Mouse (Mus musculus) CH12.LX (cell line): ENCODE results near the gene Col24a1. TPM values are rescaled to one million over a fixed set of nuclear protein-coding genes. Genes with fewer than 3 reads are reported as not detected.

Experiments
- DNase-seq: peaks from one replicate; pipeline ENCODE4 v3.0.0-alpha.2; 2013; ENCODE audit errors: extremely low read depth
- H3K27ac ChIP-seq: 2 replicates; pipeline ENCODE4 v1.5.1; 2012; ENCODE audit warnings: low read depth, mild to moderate bottlenecking, control low read depth, moderate library complexity; ENCODE audit not compliant: insufficient read depth
- H3K27me3 ChIP-seq: replicated peaks from 2 replicates; pipeline ENCODE3; 2012; ENCODE audit warnings: inconsistent platforms
- H3K36me3 ChIP-seq, 2 experiments: replicated peaks in 1 of 2; 2 replicates each; pipeline versions ENCODE3 to v1.6.1; 2012; ENCODE audit warnings: inconsistent platforms in 1 of 2, low read length in 1 of 2, mild to moderate bottlenecking in 1 of 2, mixed read lengths in 1 of 2, moderate library complexity in 1 of 2; ENCODE audit not compliant: control insufficient read depth in 1 of 2, insufficient read depth in 1 of 2
- H3K4me1 ChIP-seq, 2 experiments: 2 replicates each; pipeline ENCODE4 v1.6.1; 2012; ENCODE audit warnings: inconsistent platforms in 1 of 2, moderate library complexity in 1 of 2; ENCODE audit not compliant: insufficient read depth in 2 of 2, control insufficient read depth in 1 of 2
- H3K4me2 ChIP-seq: 2 replicates; pipeline ENCODE4 v1.6.1; 2012; ENCODE audit warnings: low read depth, mild to moderate bottlenecking, control low read depth; ENCODE audit not compliant: poor library complexity, insufficient read depth, severe bottlenecking
- H3K4me3 ChIP-seq, 3 experiments: fragments of 150-350 bp in 1 of 3; sonication (generic) in 1 of 3; replicated peaks in 1 of 3; 2 replicates each; pipeline versions ENCODE3 to v1.5.1; 2011 to 2012; ENCODE audit warnings: low read depth in 2 of 3, low read length in 2 of 3, mild to moderate bottlenecking in 2 of 3, moderate library complexity in 2 of 3, control low read depth in 1 of 3, improper control_type of control experiment in 1 of 3, inconsistent platforms in 1 of 3, mixed read lengths in 1 of 3; ENCODE audit not compliant: poor library complexity in 1 of 3
- H3K79me2 ChIP-seq: replicated peaks from 2 replicates; pipeline ENCODE4 v1.6.1; 2012; ENCODE audit warnings: mild to moderate bottlenecking, moderate library complexity; ENCODE audit not compliant: control insufficient read depth, poor library complexity, insufficient read depth, severe bottlenecking; ENCODE audit errors: extremely low read depth
- H3K9ac ChIP-seq: 2 replicates; pipeline ENCODE4 v1.6.1; 2012; ENCODE audit warnings: low read depth, mild to moderate bottlenecking, control low read depth, moderate library complexity; ENCODE audit not compliant: insufficient read depth
- H3K9me3 ChIP-seq: replicated peaks from 2 replicates; pipeline ENCODE3; 2012; ENCODE audit warnings: low read length, inconsistent platforms, mixed read lengths
- BHLHE40 ChIP-seq: IDR thresholded peaks from 2 replicates; pipeline ENCODE4 v1.6.1; 2011; ENCODE audit warnings: mild to moderate bottlenecking, low read depth, low read length, improper control_type of control experiment
- CHD2 ChIP-seq: IDR thresholded peaks from 2 replicates; pipeline ENCODE4 v1.6.1; 2011; ENCODE audit warnings: low read length, improper control_type of control experiment
- E2F4 ChIP-seq: IDR thresholded peaks from 2 replicates; pipeline ENCODE4 v1.6.1; 2011; ENCODE audit warnings: low read depth, low read length, improper control_type of control experiment; ENCODE audit not compliant: insufficient replicate concordance
- IRF4 ChIP-seq: IDR thresholded peaks from 2 replicates; pipeline ENCODE4 v1.6.1; 2014; ENCODE audit warnings: low read depth, mild to moderate bottlenecking, inconsistent platforms, low read length, improper control_type of control experiment
- KAT2A ChIP-seq: IDR thresholded peaks from 2 replicates; pipeline ENCODE4 v1.6.1; 2012; ENCODE audit warnings: low read length, improper control_type of control experiment, inconsistent platforms; ENCODE audit not compliant: insufficient replicate concordance
- MAFK ChIP-seq: IDR thresholded peaks from 2 replicates; pipeline ENCODE4 v1.6.1; 2011; ENCODE audit warnings: low read length, improper control_type of control experiment; ENCODE audit not compliant: insufficient replicate concordance
- MAZ ChIP-seq: IDR thresholded peaks from 2 replicates; pipeline ENCODE4 v1.6.1; 2012; ENCODE audit warnings: low read depth, mild to moderate bottlenecking, inconsistent platforms, low read length, improper control_type of control experiment, moderate library complexity
- MYC ChIP-seq: IDR thresholded peaks from 2 replicates; pipeline ENCODE4 v1.6.1; 2011; ENCODE audit warnings: low read depth, mild to moderate bottlenecking, improper control_type of control experiment, low read length
- PAX5 ChIP-seq: IDR thresholded peaks from 2 replicates; pipeline ENCODE4 v1.6.1; 2012; ENCODE audit warnings: low read length, inconsistent platforms, mixed read lengths
- POLR2A ChIP-seq: IDR thresholded peaks from 2 replicates; pipeline ENCODE4 v1.6.1; 2011; ENCODE audit warnings: low read depth, mild to moderate bottlenecking, improper control_type of control experiment, low read length
- POLR2AphosphoS2 ChIP-seq: IDR thresholded peaks from 2 replicates; pipeline ENCODE4 v1.6.1; 2011; ENCODE audit warnings: low read depth, low read length, improper control_type of control experiment
- RAD21 ChIP-seq: IDR thresholded peaks from 2 replicates; pipeline ENCODE4 v1.6.1; 2011; ENCODE audit warnings: low read depth, mild to moderate bottlenecking, low read length, improper control_type of control experiment, moderate library complexity
- RCOR1 ChIP-seq: conservative IDR thresholded peaks from 2 replicates; pipeline ENCODE4 v1.6.1; 2012; ENCODE audit warnings: low read depth, mild to moderate bottlenecking, inconsistent platforms, low read length, improper control_type of control experiment
- SIN3A ChIP-seq: IDR thresholded peaks from 2 replicates; pipeline ENCODE4 v1.6.1; 2012; ENCODE audit warnings: low read length, improper control_type of control experiment, inconsistent platforms
- UBTF ChIP-seq: IDR thresholded peaks from 2 replicates; pipeline ENCODE4 v1.6.1; 2012; ENCODE audit warnings: low read depth, mild to moderate bottlenecking, inconsistent platforms, low read length, improper control_type of control experiment, moderate library complexity
- USF2 ChIP-seq: conservative IDR thresholded peaks from 2 replicates; pipeline ENCODE4 v1.6.1; 2011; ENCODE audit warnings: low read depth, low read length, improper control_type of control experiment
- ZKSCAN1 ChIP-seq: IDR thresholded peaks from 2 replicates; pipeline ENCODE4 v1.6.1; 2012; ENCODE audit warnings: low read depth, inconsistent platforms, low read length, improper control_type of control experiment, borderline replicate concordance
- ZMIZ1 ChIP-seq: IDR thresholded peaks from 2 replicates; pipeline ENCODE4 v1.6.1; 2012; ENCODE audit warnings: low read depth, mild to moderate bottlenecking, inconsistent platforms, low read length, improper control_type of control experiment
- ZNF384 ChIP-seq: IDR thresholded peaks from 2 replicates; pipeline ENCODE4 v1.6.1; 2012; ENCODE audit warnings: low read depth, low read length, improper control_type of control experiment, inconsistent platforms
- dilution Hi-C: fragments of 300-500 bp; cut with MboI; formaldehyde crosslinking; loops from 2 replicates; pipeline ENCODE4 v1.14.3; 2020; ENCODE audit warnings: low sequenced_read_pairs; ENCODE audit not compliant: extremely low pct_unique_long_range_greater_than_20kb, extremely low pct_ligation_motif_present
- in situ Hi-C: fragments of 300-500 bp; cut with MboI; formaldehyde crosslinking; loops from 3 replicates; pipeline ENCODE4 v1.14.3; 2019; ENCODE audit warnings: low sequenced_read_pairs, low pct_ligation_motif_present, low pct_unique_long_range_greater_than_20kb, mixed read lengths
- polyA plus RNA-seq: library from polyadenylated mRNA; unstranded; fragments of >175 nt; gene quantifications from 2 replicates; pipeline ENCODE4 v1.2.1, GENCODE M21; 2012; ENCODE audit warnings: low read depth; ENCODE audit not compliant: insufficient read length
- total RNA-seq, 2 experiments: library from RNA; depleted of rRNA; stranded (reverse); fragments of 300-350 nt in 1 of 2; fragments of >200 nt in 1 of 2; gene quantifications; 2 replicates each; pipeline ENCODE4 v1.2.3; 2012 to 2014

Gene Col24a1
- total and polyA plus RNA-seq, 3 experiments = 0.10 TPM; not detected in 2

DNA sequence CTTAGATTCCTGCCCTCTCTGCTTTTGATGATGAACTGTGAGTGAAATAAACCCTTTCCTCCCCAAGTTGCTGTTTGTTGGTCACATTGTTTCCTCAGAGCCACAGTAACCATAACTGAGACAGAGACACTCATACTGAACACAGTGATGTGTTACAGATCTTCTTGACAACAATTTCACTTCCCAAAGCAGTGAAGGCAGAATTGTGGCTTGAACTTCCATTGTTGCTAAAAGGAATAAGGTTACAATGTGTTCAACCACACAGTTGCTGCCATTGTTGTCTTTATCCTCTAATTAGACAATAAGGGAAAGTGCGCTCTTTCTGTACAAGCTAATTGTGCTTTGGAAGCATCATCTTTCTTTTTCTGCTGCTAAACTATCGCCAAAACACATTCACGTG lies 61.7 kb downstream of the Col24a1 start:
- Histone ChIP-seq H3K4me1 (no peaks in the 10 kb centered on the region), H3K4me3 (no peak overlapping the region), H3K27me3 (no peaks in the 10 kb centered on the region), H3K4me2 (no peak overlapping the region), H3K9me3 (no peaks in the 10 kb centered on the region), H3K79me2 (no peaks in the 10 kb centered on the region), H3K36me3 (no peaks in the 10 kb centered on the region), H3K27ac (no peak overlapping the region), H3K9ac (no peak overlapping the region)
- DNase-seq = no peak
- dilution Hi-C loops = no loop called here
- in situ Hi-C loops = no loop called here
- TF ChIP-seq SIN3A (no peak), MYC (no peak), BHLHE40 (no peak), POLR2AphosphoS2 (no peak), CHD2 (no peak), UBTF (no peak), MAZ (no peak), E2F4 (no peak), MAFK (no peak), ZKSCAN1 (no peak), RAD21 (no peak), ZNF384 (no peak), IRF4 (no peak), PAX5 (no peak), RCOR1 (no peak), USF2 (no peak), ZMIZ1 (no peak), KAT2A (no peak)

DNA sequence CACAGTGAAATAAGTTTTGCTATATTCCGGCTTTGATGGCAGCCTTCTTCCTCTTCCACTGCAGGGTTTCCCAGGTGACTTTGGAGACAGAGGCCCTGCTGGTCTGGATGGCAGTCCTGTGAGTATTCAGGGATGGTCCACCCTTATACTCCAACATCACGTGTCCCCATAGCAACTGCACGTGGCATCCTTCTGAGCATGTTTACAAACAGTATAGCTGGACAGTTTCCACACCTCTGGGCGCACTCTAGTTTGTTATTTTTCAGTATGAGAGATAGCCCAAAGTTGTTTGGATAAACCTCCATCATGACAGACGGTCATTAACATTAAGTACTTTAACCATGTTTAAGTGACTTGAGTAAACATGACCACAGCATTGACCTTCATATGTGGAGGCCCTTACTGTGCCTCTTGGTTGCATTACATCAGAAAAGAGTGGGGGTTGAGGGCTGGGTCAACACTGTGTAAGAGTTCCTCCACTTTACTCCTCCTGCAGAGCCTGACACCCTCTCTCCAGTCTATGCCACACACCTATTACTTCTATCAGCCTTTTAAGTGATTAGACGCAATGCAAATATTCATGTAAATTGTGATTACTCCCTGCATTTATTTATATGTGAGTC lies 64.7 kb downstream of the Col24a1 start:
- Histone ChIP-seq H3K4me1 (no peaks in the 10 kb centered on the region), H3K27ac (no peak overlapping the region), H3K4me3 (no peak overlapping the region), H3K79me2 (no peaks in the 10 kb centered on the region), H3K9ac (no peak overlapping the region), H3K4me2 (no peak overlapping the region), H3K9me3 (peaks cover 3% of the 10 kb centered on the region), H3K36me3 (no peaks in the 10 kb centered on the region), H3K27me3 (no peaks in the 10 kb centered on the region)
- dilution Hi-C loops = no loop called here
- TF ChIP-seq POLR2A = no peak
- no peak for DNase-seq
- in situ Hi-C loops = no loop called here
